Mouse (Mus musculus) limb, embryonic 12.5 days (tissue): Measurements from ENCODE around the gene Pfn4. TPM values are rescaled to one million over a fixed set of nuclear protein-coding genes. Genes with fewer than 3 reads are reported as not detected.
"Not testable (repeated sequence)": the region's sequence is repeated elsewhere in the genome, so short reads cannot be mapped to it uniquely, and the experiment has no call there.

ENCODE experiments used
- ATAC-seq: fragments of 200-750 bp; cut with Nextera tagmentation; 2 replicates; pipeline ENCODE4 v1.8.0; 2017; ENCODE audit warnings: low read depth, moderate TSS enrichment; ENCODE audit not compliant: insufficient number of reproducible peaks, insufficient read depth, low FRiP score, low TSS enrichment
- H3K27ac ChIP-seq: fragments of 300-500 bp; sonication (generic); 2 replicates; pipeline ENCODE4 v1.5.1; 2016; ENCODE audit warnings: mild to moderate bottlenecking, moderate library complexity
- H3K27me3 ChIP-seq: fragments of 300-500 bp; sonication (generic); 2 replicates; pipeline ENCODE4 v1.6.1; 2016; ENCODE audit warnings: mild to moderate bottlenecking, moderate library complexity
- H3K36me3 ChIP-seq: fragments of 300-500 bp; sonication (generic); 2 replicates; pipeline ENCODE4 v1.6.1; 2016; ENCODE audit warnings: mild to moderate bottlenecking, moderate library complexity
- H3K4me1 ChIP-seq: fragments of 300-500 bp; sonication (generic); replicated peaks from 2 replicates; pipeline ENCODE4 v1.6.1; 2016
- H3K4me2 ChIP-seq: fragments of 300-500 bp; sonication (generic); 2 replicates; pipeline ENCODE4 v1.6.1; 2016; ENCODE audit warnings: mild to moderate bottlenecking, moderate library complexity
- H3K4me3 ChIP-seq: fragments of 300-500 bp; sonication (generic); replicated peaks from 2 replicates; pipeline ENCODE4 v1.5.1; 2016; ENCODE audit warnings: mild to moderate bottlenecking
- H3K9ac ChIP-seq: fragments of 300-500 bp; sonication (generic); replicated peaks from 2 replicates; pipeline ENCODE4 v1.6.1; 2016; ENCODE audit warnings: mild to moderate bottlenecking, moderate library complexity
- H3K9me3 ChIP-seq: fragments of 300-500 bp; sonication (generic); 2 replicates; pipeline ENCODE4 v1.6.1; 2016; ENCODE audit warnings: mild to moderate bottlenecking, moderate library complexity
- WGBS: fragments of 180-500 bp; shearing (Covaris S2); methylation state at CpG from one replicate; pipeline ENCODE4 v1.1.7; 2016; 5-methylcytosine and 5-hydroxymethylcytosine counted together
- polyA plus RNA-seq: library from polyadenylated mRNA; unstranded; fragments of >200 nt; fragmentation: Nextera tagmentation; extraction: Ambion mirVana; gene quantifications from 2 replicates; pipeline ENCODE4 v1.2.1, GENCODE M21; 2016

Gene Pfn4
- polyA plus RNA-seq, 1 experiment from 2014 or later, result 3.6 TPM

GRCm38 (mm10) chr12:4754451-4754850, 14.4 kb upstream of the Pfn4 start:
- 89% methylated on average over 4 of the region's 4 CpGs for WGBS
- H3K4me1 ChIP-seq, H3K9ac ChIP-seq, ATAC-seq, H3K27ac ChIP-seq, H3K9me3 ChIP-seq, H3K4me2 ChIP-seq, H3K27me3 ChIP-seq, H3K36me3 ChIP-seq, H3K4me3 ChIP-seq: not testable (repeated sequence)

GRCm38 (mm10) chr12:4757060-4757459, 11.8 kb upstream of the Pfn4 start:
- H3K4me2 ChIP-seq, result no peak overlapping the region
- ATAC-seq, result no peak
- 79% methylated on average over 1 of the region's 1 CpGs for WGBS
- no peaks in the 10 kb centered on the region for H3K4me1 ChIP-seq
- no peak overlapping the region for H3K4me3 ChIP-seq
- H3K27me3 ChIP-seq, result no peaks in the 10 kb centered on the region
- no peak overlapping the region for H3K9ac ChIP-seq
- no peaks in the 10 kb centered on the region for H3K9me3 ChIP-seq
- H3K36me3 ChIP-seq, result no peaks in the 10 kb centered on the region
- H3K27ac ChIP-seq, result no peak overlapping the region

GRCm38 (mm10) chr12:4769333-4769723, 506 bp downstream of the Pfn4 start:
- ATAC-seq, result 0 out of 2 replicates have a peak, but pooled peaks have one; percentile 13
- no peaks in the 10 kb centered on the region for H3K4me1 ChIP-seq

GRCm38 (mm10) chr12:4774895-4775587, 6.2 kb downstream of the Pfn4 start:
- no peak overlapping the region for H3K9ac ChIP-seq
- ATAC-seq, result no peak
- no peaks in the 10 kb centered on the region for H3K27me3 ChIP-seq
- no peak overlapping the region for H3K27ac ChIP-seq
- WGBS, result 92% methylated on average over 8 of the region's 8 CpGs
- H3K4me3 ChIP-seq, result no peak overlapping the region
- no peak overlapping the region for H3K4me2 ChIP-seq
- H3K4me1 ChIP-seq, result no peaks in the 10 kb centered on the region
- no peaks in the 10 kb centered on the region for H3K9me3 ChIP-seq
- H3K36me3 ChIP-seq, result no peaks in the 10 kb centered on the region

More at GRCm38 (mm10) chr12:4769333-4769723, 506 bp downstream of the Pfn4 start:
- Histone ChIP-seq H3K27me3 (no peaks in the 10 kb centered on the region), H3K9ac (peak overlapping the region; percentile 77), H3K27ac (peak overlapping the region; percentile 89), H3K36me3 (no peaks in the 10 kb centered on the region), H3K9me3 (no peaks in the 10 kb centered on the region), H3K4me3 (peak overlapping the region; percentile 63), H3K4me2 (peak overlapping the region; percentile 64)
- 23% methylated on average over 13 of the region's 13 CpGs for WGBS

- no peak for ATAC-seq
- Histone ChIP-seq H3K4me2 (no peak overlapping the region), H3K36me3 (no peaks in the 10 kb centered on the region), H3K4me1 (no peaks in the 10 kb centered on the region), H3K9me3 (no peaks in the 10 kb centered on the region), H3K27me3 (no peaks in the 10 kb centered on the region), H3K9ac (no peak overlapping the region), H3K27ac (no peak overlapping the region), H3K4me3 (no peak overlapping the region)
- WGBS, result 76% methylated on average over 9 of the region's 9 CpGs
Observed at GRCm38 (mm10) chr12:4775588-4775949, 6.7 kb downstream of the Pfn4 start.

GRCm38 (mm10) chr12:4777734-4778133, 8.9 kb downstream of the Pfn4 start:
- Histone ChIP-seq H3K4me1 (no peaks in the 10 kb centered on the region), H3K4me2 (no peak overlapping the region), H3K9ac (no peak overlapping the region), H3K4me3 (no peak overlapping the region), H3K27me3 (no peaks in the 10 kb centered on the region), H3K9me3 (no peaks in the 10 kb centered on the region), H3K27ac (no peak overlapping the region), H3K36me3 (no peaks in the 10 kb centered on the region)
- no peak for ATAC-seq
- 86% methylated on average over 6 of the region's 6 CpGs for WGBS

GRCm38 (mm10) chr12:4780245-4780644, 11.4 kb downstream of the Pfn4 start:
- Histone ChIP-seq H3K4me2 (no peak overlapping the region), H3K9ac (no peak overlapping the region), H3K4me1 (no peaks in the 10 kb centered on the region), H3K36me3 (no peaks in the 10 kb centered on the region), H3K27ac (no peak overlapping the region), H3K4me3 (no peak overlapping the region), H3K27me3 (no peaks in the 10 kb centered on the region), H3K9me3 (no peaks in the 10 kb centered on the region)
- whole genome bisulfite sequencing, result 69% methylated on average over 2 of the region's 2 CpGs
- no peak for ATAC-seq

- Histone ChIP-seq H3K27ac (no peak overlapping the region), H3K9ac (no peak overlapping the region), H3K9me3 (no peaks in the 10 kb centered on the region), H3K27me3 (no peaks in the 10 kb centered on the region), H3K4me2 (no peak overlapping the region), H3K36me3 (no peaks in the 10 kb centered on the region), H3K4me1 (no peaks in the 10 kb centered on the region), H3K4me3 (no peak overlapping the region)
- ATAC-seq, result no peak
- 98% methylated on average over 1 of the region's 1 CpGs for WGBS
Observed at GRCm38 (mm10) chr12:4781270-4781669, 12.4 kb downstream of the Pfn4 start.

- H3K4me1 ChIP-seq, H3K4me3 ChIP-seq, H3K4me2 ChIP-seq, H3K27me3 ChIP-seq, H3K27ac ChIP-seq, ATAC-seq, H3K9ac ChIP-seq, H3K9me3 ChIP-seq, H3K36me3 ChIP-seq: not testable (repeated sequence)
- WGBS, result 89% methylated on average over 9 of the region's 9 CpGs
Observed at GRCm38 (mm10) chr12:4781725-4782404, 13.0 kb downstream of the Pfn4 start.

GRCm38 (mm10) chr12:4783598-4783997, 14.8 kb downstream of the Pfn4 start:
- Histone ChIP-seq H3K4me3 (no peak overlapping the region), H3K36me3 (no peaks in the 10 kb centered on the region), H3K9me3 (no peaks in the 10 kb centered on the region), H3K4me2 (no peak overlapping the region), H3K27me3 (no peaks in the 10 kb centered on the region), H3K4me1 (no peaks in the 10 kb centered on the region), H3K9ac (no peak overlapping the region), H3K27ac (no peak overlapping the region)
- no peak for ATAC-seq
- 58% methylated on average over 5 of the region's 5 CpGs for WGBS

GRCm38 (mm10) chr12:4784466-4784865, 15.6 kb downstream of the Pfn4 start:
- Histone ChIP-seq H3K9ac (no peak overlapping the region), H3K27me3 (no peaks in the 10 kb centered on the region), H3K4me3 (no peak overlapping the region), H3K4me2 (no peak overlapping the region), H3K36me3 (no peaks in the 10 kb centered on the region), H3K9me3 (no peaks in the 10 kb centered on the region), H3K27ac (no peak overlapping the region), H3K4me1 (no peaks in the 10 kb centered on the region)
- ATAC-seq, result no peak
- WGBS, result 66% methylated on average over 2 of the region's 2 CpGs

GRCm38 (mm10) chr12:4788128-4788527, 19.3 kb downstream of the Pfn4 start:
- not testable (repeated sequence) for H3K36me3 ChIP-seq, H3K9me3 ChIP-seq, H3K4me2 ChIP-seq, H3K27me3 ChIP-seq, H3K4me1 ChIP-seq, H3K9ac ChIP-seq, H3K4me3 ChIP-seq, H3K27ac ChIP-seq, ATAC-seq
- WGBS, result 95% methylated on average over 25 of the region's 25 CpGs
